Mouse (Mus musculus) urinary bladder, postnatal 0 days (tissue): ENCODE measurements around the gene Zkscan17. TPM values are rescaled to one million over a fixed set of nuclear protein-coding genes. Genes with fewer than 3 reads are reported as not detected.

Experiments used
- polyA plus RNA-seq: library from polyadenylated mRNA; unstranded; fragments of >200 nt; fragmentation: Nextera tagmentation; extraction: Ambion mirVana; gene quantifications from 2 replicates; pipeline ENCODE4 v1.2.1, GENCODE M21; 2015

The Zkscan17 gene
- polyA plus RNA-seq, result 8.8 and 10.8 TPM in 2 replicates

GRCm38 (mm10) chr11:59526472-59527080, at the start of gene Zkscan17:
Zkscan17 (minus strand) TSS chr11:59526751.

GRCm38 (mm10) chr11:59576135-59576534, 49.6 kb upstream of the Zkscan17 start, which contains the start of gene Olfr222:
Olfr222 (minus strand) TSS chr11:59576235.

GRCm38 (mm10) chr11:59541324-59541723, 14.8 kb upstream of the Zkscan17 start, which contains the start of gene Nlrp3:
Nlrp3 (plus strand) TSS chr11:59541568.

GRCm38 (mm10) chr11:59472326-59472677, 54.2 kb downstream of the Zkscan17 start, which contains the start of gene Zfp867:
Zfp867 (minus strand) TSS chr11:59472474.

DNA sequence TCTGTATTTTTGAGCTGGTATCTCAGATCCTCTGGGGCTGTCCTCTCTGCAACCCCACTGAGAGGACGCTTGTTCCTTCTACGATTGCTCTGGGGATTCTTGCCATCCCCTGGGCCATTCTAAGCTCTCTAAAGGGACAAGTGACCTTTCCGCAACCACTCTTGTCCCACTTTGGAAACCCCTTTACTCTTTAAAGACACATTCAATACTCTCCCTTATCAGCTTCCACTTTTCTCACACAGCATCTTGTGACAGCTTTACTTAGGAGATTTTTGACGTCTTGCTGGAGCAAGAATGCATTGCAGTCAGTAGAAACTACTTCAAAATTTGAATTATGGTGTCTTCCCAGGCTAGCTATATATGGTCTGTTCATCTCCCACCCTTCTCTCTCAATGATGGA, 75.5 kb downstream of the Zkscan17 start, which contains the start of gene Snap47:
Gene Snap47, minus strand, starts transcription at position 101 of the 400 bp plus-strand sequence.

GRCm38 (mm10) chr11:59449741-59450229, 76.8 kb downstream of the Zkscan17 start, which contains the start of gene Jmjd4:
Jmjd4 (plus strand) TSS chr11:59450045.

Other genes with a start within 250 kb of the Zkscan17 start
- gene Wnt3a, start 236.0 kb downstream of the Zkscan17 start, polyA plus RNA-seq, result 0.05 TPM in 1 of 2 replicates, not detected in the other
- 9.9 and 11.7 TPM in 2 replicates for gene Wnt9a, start 219.8 kb downstream of the Zkscan17 start, polyA plus RNA-seq
- gene Prss38, start 151.1 kb downstream of the Zkscan17 start, polyA plus RNA-seq, result 0.10 TPM in 1 of 2 replicates, not detected in the other
- gene Jmjd4, start 76.7 kb downstream of the Zkscan17 start, polyA plus RNA-seq, result 6.0 and 6.1 TPM in 2 replicates
- 62.6 and 71.1 TPM in 2 replicates for gene Snap47, start 75.6 kb downstream of the Zkscan17 start, polyA plus RNA-seq
- 4.6 and 4.9 TPM in 2 replicates for gene Zfp867, start 54.3 kb downstream of the Zkscan17 start, polyA plus RNA-seq
- gene Nlrp3, start 14.8 kb upstream of the Zkscan17 start, polyA plus RNA-seq, result 0.22 and 0.47 TPM in 2 replicates
- not detected in 2 replicates for gene Olfr222, start 49.5 kb upstream of the Zkscan17 start, polyA plus RNA-seq
- gene Olfr223, start 66.5 kb upstream of the Zkscan17 start, polyA plus RNA-seq, result not detected in 2 replicates
- gene Mprip, start 134.6 kb upstream of the Zkscan17 start, polyA plus RNA-seq, result 51.5 and 59.3 TPM in 2 replicates